Mouse (Mus musculus): ENCODE results near the gene Rasd2.

Gene Rasd2

GRCm38 (mm10) chr8:75213686-75214085 is at the start of gene Rasd2:
Gene Rasd2, plus strand, starts transcription at chr8:75213944.
- DNase-seq (ENCODE audit: low read depth, low spot score) = no peak

GRCm38 (mm10) chr8:75169363-75169762 is 44.4 kb upstream of the Rasd2 start:
- DNase-seq (ENCODE audit: low read depth, low spot score) = no peak

GRCm38 (mm10) chr8:75172009-75172685 is 41.6 kb upstream of the Rasd2 start:
- DNase-seq (ENCODE audit: low read depth, low spot score) = no peak

- DNase-seq (ENCODE audit: low read depth, low spot score) = no peak
Observed at GRCm38 (mm10) chr8:75193022-75193421, 20.7 kb upstream of the Rasd2 start.

GRCm38 (mm10) chr8:75194473-75195071 is 19.2 kb upstream of the Rasd2 start:
- DNase-seq (ENCODE audit: low read depth, low spot score) = no peak

GRCm38 (mm10) chr8:75197170-75197569 is 16.6 kb upstream of the Rasd2 start:
- no peak for DNase-seq (ENCODE audit: low read depth, low spot score)

GRCm38 (mm10) chr8:75197862-75198261 is 15.9 kb upstream of the Rasd2 start:
- DNase-seq (ENCODE audit: low read depth, low spot score) = no peak

GRCm38 (mm10) chr8:75198300-75198699 is 15.4 kb upstream of the Rasd2 start:
- DNase-seq (ENCODE audit: low read depth, low spot score) = no peak

GRCm38 (mm10) chr8:75198988-75199765 is 14.6 kb upstream of the Rasd2 start:
- no peak for DNase-seq (ENCODE audit: low read depth, low spot score)

GRCm38 (mm10) chr8:75199914-75200313 is 13.8 kb upstream of the Rasd2 start:
- no peak for DNase-seq (ENCODE audit: low read depth, low spot score)

GRCm38 (mm10) chr8:75202041-75202656 is 11.6 kb upstream of the Rasd2 start:
- DNase-seq (ENCODE audit: low read depth, low spot score) = no peak

GRCm38 (mm10) chr8:75202913-75203312 is 10.8 kb upstream of the Rasd2 start:
- DNase-seq (ENCODE audit: low read depth, low spot score) = no peak

GRCm38 (mm10) chr8:75203420-75203819 is 10.3 kb upstream of the Rasd2 start:
- no peak for DNase-seq (ENCODE audit: low read depth, low spot score)

GRCm38 (mm10) chr8:75204190-75204868 is 9.4 kb upstream of the Rasd2 start:
- DNase-seq (ENCODE audit: low read depth, low spot score) = no peak

GRCm38 (mm10) chr8:75211461-75211860 is 2.3 kb upstream of the Rasd2 start:
- no peak for DNase-seq (ENCODE audit: low read depth, low spot score)

GRCm38 (mm10) chr8:75212631-75213306 is 975 bp upstream of the Rasd2 start:
- peak; percentile 53 for DNase-seq (ENCODE audit: low read depth, low spot score)

GRCm38 (mm10) chr8:75213307-75213651 is 465 bp upstream of the Rasd2 start:
- no peak for DNase-seq (ENCODE audit: low read depth, low spot score)

GRCm38 (mm10) chr8:75215046-75215445 is 1.3 kb downstream of the Rasd2 start:
- no peak for DNase-seq (ENCODE audit: low read depth, low spot score)

- no peak for DNase-seq (ENCODE audit: low read depth, low spot score)
Observed at GRCm38 (mm10) chr8:75215931-75216330, 2.2 kb downstream of the Rasd2 start.

GRCm38 (mm10) chr8:75216886-75217285 is 3.1 kb downstream of the Rasd2 start:
- DNase-seq (ENCODE audit: low read depth, low spot score) = no peak

GRCm38 (mm10) chr8:75217969-75218368 is 4.2 kb downstream of the Rasd2 start:
- DNase-seq (ENCODE audit: low read depth, low spot score) = peak; percentile 72
